Mouse (Mus musculus) cerebellum, postnatal 14 days (tissue): ENCODE measurements at regions not wholly inside any gene's neighbourhood (a gene's known extent, or its start where the extent isn't known, plus 50 kb on each side); places are given as distances from the start of the nearest gene placed in this dataset.

Experiments
- DNase-seq, 2 experiments: peaks; one replicate each; pipeline ENCODE4 v3.0.0; 2021; ENCODE audit warnings: mixed read lengths in 2 of 2

DNA sequence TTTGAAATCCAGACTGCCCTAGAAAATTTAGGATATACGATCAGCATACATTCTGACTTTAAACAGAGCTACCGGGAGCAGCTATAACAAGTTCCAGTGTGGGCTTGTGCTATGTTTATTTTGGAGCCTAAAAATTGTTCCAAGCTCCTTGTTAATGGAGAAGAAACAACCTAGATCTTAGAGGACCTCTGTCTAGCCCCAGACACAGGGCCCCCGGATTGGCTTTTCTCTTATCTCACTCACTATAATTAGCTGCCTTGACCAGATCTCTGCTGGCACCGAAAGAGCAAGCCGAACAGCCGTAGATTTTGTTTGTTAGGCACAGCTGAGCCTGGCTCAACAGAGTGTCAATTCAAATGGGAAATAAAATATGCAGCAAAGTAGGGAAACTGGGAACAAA is 50.1 kb upstream of the Herpud2 start:
- peak in 1 of 2 experiments; percentile 12 for DNase-seq
